Mouse (Mus musculus) megakaryocyte-erythroid progenitor cell, adult 5-6 weeks (primary cell): ENCODE measurements around the gene Pcif1. TPM values are rescaled to one million over a fixed set of nuclear protein-coding genes. Genes with fewer than 3 reads are reported as not detected.
"Not testable (repeated sequence)": the region's sequence is repeated elsewhere in the genome, so short reads cannot be mapped to it uniquely, and the experiment has no call there.

Source experiments
- ATAC-seq: replicated peaks from 2 replicates; pipeline ENCODE4 v1.8.0; 2016; ENCODE audit warnings: mild to moderate bottlenecking, inconsistent platforms; ENCODE audit not compliant: severe bottlenecking, poor library complexity, low FRiP score, low TSS enrichment
- total RNA-seq, 2 experiments: library from RNA; stranded (forward) in 1 of 2; stranded (reverse) in 1 of 2; fragments of 200-1000, 215-1000 nt in 1 of 2; fragments of >200 nt in 1 of 2; fragmentation: Nextera tagmentation in 1 of 2; gene quantifications; 2 replicates each; pipeline ENCODE4 v1.2.3; 2014 to 2017

Pcif1 gene
- total RNA-seq, 2 experiments from 2014 or later: 13.2 to 59.0 TPM

DNA sequence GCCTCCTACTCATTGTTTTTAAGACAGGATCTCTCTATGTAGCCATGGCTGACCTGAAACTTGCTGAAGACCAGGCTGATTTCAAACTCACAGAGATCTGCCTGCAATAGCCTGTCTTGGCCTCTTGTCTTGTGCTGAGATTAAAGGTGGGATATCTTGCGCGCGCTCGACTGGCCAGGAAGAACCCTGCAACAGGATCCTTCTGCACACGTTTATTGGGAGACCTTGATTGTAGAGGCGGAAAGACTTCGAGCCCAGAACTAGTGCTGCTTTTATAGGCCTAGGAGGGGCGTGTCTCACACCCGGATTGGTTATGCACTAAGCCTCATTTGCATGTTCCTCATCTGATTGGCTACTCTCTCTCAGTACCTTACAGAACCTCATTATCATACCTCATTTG is 15.7 kb upstream of the Pcif1 start:
- ATAC-seq: not testable (repeated sequence)

DNA sequence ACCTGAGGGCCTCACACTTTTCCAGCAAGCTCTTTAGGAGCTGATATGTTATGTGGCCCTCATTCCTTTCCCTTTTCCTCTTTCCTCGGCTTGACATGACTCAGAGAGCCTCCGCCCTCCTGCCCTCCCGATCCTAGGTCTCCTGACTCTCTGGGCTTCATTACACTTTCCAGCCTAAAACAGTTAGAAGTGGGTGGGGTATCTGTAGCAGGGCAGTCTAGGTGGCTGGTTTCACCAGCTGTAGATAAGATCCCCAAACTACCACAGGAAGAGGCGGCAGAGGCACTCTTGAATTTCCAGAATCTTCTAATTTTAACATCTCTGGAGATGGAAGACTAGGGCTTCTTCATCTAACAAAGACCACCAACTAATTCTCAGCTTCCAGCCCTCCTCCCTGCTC is 14.5 kb upstream of the Pcif1 start:
- peak; percentile 64 for ATAC-seq

DNA sequence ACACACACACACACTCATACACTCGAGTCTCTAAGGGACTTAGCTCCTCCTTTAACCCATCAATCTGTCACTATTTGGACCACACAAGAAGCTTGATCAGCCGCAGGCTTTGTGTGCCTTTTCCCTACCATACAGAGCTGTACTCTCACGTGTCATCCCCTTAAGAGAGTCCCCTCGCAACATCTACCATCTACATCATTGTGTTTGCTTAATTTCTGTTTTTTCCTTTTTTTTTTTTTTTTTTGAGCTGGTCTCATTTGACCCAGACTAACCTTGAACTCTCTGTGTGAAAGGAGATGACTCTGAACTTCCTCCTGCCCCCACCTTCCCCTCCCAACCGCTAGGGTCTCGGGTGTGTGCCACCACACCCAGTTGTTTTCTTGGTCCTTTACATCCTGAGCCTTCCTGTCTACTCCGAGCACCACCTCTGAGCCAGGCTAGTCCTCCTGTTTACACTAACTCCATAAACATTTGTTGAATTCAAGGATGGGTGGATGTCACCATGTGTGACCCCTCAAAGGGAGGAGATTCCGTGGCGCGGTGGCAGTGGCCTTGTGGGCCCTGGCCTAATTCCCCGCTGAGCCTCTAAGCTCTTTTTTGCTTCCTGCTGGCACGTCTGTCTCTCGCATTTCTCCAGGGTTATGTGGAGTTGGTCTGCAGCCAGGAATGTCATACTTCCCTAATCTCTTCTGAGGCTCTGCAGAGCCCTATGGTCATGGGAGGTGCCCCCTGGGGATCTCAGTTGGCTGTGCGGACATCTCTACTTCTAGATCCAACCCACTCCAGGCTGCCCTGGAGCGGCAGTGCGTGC is 12.2 kb upstream of the Pcif1 start:
- ATAC-seq: 0 out of 2 replicates have a peak, but pooled peaks have one; percentile 25

DNA sequence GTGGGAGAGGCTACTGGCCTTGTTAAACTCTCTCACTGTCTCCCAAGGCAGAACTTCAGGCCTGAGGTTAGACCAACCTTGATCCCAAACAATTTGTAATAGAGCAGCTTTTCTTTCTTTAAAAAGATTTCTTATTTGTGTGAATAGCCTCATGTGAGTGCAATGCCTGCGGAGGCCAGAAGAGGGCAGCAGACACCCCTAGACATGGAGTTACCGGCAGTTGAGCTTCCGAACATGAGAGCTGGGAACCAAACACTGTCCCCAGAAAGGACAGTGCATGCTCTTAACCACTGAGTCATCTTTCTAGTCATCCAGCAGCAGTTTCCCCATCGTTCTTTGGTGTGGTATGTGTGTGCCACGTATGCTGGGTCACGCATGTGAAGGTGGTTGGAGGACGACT is 11.5 kb upstream of the Pcif1 start:
- ATAC-seq: no peak

DNA sequence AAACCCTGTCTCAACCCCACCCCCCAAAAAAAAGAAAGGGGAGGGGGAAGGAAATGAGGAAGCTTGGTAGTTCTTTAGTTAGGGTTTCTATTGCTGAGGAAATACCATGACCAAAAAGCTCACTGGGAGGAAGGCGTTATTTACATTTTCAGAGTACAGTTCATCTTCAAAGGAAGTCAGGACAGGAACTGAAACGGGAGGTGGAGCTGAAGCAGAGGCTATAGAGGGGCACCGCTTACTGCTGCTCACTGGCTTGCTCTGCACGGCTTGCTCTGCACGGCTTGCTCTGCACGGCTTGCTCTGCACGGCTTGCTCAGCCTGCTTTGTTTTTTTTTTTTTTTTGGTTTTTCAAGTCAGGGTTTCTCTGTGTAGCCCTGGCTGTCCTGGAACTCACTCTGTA is 10.6 kb upstream of the Pcif1 start:
- no peak for ATAC-seq

DNA sequence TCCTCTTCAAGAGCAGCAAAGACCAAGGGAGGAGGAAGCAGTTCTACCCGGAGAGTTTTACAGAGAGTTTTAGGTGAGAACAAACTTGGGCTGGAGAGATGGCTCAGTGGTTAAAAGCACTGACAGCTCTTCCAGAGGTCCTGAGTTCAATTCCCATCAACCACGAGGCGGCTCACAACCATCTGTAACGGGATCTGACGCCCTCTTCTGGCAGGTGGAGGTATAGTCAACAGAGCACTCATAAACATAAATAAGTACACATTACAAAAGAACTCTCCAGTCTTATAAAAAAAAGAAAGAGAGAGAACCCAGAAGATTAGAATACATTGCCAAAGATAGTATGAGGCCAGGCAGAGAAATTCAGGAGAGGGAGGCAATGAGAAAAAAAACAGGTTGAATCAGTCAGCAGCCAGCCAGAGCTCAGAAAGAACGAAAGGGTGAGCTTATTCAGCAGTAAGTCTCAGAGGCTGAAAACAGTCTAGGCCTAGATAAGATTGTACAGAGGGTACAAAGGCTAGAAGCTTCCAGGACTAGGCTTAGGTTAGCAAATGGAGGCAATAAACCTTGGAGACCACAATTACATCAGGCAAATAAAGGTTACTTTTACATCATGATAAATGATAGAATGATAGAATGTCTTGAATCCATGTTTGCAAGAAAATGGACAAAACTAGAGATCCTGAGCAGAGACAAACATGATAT is 7.4 kb upstream of the Pcif1 start:
- ATAC-seq: no peak

DNA sequence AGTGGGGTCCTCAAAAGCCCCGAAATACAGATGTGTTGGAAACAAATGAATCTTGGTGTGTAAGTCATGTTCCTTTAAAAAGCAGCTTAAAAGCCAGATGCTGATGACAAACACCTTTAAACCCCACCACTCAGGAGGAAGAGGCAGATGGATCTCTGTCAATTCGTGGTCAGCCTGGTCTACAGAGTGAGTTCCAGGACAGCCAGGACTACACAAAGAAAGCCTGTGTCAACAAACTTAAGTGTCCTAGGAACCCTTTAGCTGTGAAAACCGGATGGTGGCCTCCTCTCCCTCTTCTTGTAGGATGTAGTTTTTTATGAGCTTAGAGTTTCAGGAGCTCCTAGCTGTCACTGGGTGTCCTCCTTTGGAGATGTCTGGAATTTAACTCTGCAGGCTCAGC is 5.5 kb upstream of the Pcif1 start:
- ATAC-seq: no peak

DNA sequence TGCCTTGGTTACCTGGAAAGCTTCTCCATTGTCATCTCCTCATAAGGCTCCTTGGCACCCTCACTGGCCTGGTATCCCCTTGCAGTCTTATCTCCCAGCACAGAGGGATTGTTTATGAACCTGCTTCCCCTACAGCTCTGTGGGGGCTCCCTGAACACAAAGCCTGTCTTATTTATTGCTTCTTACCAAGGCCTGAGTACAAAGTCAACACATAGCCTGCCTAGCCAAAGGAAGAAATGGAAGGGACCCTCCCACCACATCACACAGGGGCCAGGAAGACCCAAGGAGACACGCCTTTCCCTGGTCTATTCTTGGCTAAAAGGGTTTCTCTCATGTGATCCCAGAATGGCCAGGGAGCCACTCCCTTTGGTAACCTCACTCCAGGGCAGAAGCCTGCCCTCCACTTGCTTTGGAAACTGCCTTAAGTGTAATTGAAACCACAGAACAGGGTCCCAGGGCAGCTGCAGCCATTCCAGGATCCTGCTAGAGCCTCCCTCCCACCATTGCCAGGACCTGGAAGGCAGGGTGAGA is 4.8 kb upstream of the Pcif1 start:
- no peak for ATAC-seq

DNA sequence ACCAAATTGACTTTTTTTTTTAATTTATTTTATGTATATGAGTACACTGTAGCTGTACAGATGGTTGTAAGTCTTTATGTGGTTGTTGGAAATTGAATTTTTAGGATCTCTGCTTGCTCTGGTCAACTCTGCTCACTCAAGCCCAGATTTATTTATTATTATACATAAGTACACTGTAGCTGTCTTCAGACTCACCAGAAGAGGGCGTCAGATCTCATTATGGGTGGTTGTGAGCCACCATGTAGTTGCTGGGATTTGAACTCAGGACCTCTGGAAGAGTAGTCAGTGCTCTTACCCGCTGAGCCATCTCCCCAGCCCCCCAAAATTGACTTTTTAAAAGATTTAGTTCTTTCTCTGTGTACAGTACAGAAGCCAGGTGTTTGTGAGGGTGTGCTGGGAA is 3.5 kb upstream of the Pcif1 start:
- not testable (repeated sequence) for ATAC-seq

DNA sequence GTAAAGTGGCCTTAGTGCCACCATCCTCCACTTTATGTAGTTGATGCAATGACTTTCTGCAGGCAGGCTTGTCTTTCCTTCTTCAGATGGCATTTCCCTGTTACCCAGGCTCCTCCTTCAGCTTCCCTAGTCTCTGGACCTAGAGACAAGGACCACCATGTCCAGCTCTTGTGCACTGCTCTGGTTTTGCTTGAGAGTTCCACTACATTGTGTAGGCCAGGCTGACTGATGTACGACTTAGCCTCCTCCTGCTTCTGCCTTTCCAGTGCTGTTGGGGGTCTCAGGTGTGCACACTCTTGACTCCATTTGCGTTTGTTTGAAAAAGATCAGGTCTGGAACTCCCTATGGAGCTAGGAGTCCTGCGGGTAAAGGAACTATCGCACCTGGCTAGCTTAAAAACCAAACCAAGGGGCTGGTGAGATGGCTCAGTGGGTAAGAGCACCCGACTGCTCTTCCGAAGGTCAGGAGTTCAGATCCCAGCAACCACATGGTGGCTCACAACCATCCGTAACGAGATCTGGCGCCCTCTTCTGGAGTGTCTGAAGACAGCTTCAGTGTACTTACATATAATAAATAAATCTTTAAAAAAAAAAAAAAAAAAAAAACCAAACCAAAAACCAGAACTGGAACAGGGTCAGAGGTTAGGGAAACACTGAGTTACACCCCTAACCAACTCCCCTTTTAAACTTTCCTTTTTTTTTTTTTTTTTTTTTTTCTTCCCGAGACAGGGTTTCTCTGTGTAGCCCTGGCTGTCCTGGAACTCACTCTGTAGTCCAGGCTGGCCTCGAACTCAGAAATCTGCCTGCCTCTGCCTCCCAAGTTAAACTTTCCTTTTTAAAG is 1.5 kb upstream of the Pcif1 start:
- not testable (repeated sequence) for ATAC-seq

DNA sequence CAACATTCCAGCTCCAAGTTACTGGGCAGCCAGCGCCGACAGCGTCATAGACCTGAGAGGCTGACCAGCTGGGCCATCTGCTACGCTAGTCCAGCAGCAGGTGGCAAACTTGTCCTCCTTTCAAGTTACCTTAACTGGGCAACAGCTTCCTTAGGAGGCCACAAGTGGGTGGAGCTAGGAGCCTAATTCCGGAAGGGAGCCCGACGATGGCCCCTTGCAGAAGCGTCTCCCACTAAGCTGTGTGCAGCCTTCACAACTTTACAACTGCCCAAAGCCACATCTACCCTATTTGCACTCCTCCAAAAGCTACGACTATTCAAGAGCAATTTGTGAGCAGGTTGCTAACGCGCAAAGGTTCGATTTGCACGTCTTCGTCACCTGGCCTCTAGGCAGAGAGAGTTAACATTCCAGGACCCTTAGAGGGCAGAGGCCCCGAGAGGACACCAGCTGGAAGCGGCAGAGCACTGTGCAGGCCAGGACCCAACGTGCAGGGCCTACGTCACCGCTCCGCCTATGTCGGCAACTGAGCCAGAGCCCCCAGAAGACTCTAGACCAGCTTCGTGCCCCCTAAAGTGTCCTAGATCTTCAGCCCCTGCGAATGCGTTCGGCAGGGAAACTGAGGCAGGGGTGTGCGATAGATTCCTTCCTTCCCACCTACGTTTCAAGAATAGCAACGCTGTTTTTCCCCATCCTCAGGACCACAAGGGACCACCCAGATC is 436 bp upstream of the Pcif1 start:
- ATAC-seq: peak; percentile 54

DNA sequence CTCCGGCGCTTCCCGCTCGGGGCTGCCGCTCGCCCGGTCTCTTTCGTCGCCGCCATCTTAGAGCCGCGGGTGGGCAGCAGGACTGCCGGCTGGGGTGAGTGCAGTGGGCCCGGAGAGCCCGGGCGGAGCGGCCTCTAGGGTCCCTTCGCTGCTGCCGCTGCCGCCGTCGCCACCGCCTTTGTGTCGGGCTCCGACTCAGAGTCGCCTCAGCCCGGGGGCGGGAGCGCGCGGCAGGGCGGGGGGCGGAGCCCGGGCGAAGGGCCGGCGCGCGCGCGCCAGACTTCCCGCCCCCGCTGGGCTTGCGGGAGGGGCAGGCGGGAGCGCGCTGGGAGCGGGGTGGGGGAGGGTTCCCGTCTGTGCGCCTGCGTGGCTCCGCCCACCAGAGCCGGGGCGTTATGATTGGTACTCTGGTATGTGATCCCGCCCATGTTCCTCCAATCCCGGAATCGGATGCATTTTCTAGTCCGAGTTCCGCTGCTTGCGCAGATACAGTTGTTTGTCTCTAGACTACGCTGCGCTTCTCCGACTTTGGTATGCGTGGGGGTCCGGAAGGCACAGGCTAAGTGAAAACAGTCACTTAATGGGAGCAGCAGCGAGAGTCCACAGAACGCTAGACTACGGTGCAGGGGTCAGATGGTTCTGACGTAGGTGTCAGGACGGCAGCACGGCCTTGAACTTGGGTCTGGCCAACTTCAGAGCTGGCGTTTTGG is 619 bp downstream of the Pcif1 start:
- ATAC-seq: peak; percentile 80

DNA sequence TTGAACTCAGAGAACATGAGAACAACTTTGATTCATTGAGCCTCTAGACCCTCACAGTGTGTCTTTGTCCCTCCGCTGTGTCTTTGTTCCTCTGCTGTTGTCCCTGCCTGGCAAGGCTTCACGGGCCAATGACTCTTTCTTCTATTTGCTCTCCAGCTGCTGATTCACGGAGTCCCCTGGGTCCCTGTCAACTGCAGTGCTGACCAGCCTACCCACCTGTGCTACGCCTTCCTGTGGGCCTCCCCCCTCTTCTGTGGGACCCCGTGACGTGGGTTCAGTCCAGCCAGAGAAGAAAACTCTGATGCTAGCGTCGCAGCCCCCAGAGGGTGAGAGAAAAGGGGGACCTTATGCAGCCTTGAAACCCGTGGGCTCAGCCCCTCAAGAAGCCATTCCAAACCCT is 3.5 kb downstream of the Pcif1 start:
- ATAC-seq: no peak

DNA sequence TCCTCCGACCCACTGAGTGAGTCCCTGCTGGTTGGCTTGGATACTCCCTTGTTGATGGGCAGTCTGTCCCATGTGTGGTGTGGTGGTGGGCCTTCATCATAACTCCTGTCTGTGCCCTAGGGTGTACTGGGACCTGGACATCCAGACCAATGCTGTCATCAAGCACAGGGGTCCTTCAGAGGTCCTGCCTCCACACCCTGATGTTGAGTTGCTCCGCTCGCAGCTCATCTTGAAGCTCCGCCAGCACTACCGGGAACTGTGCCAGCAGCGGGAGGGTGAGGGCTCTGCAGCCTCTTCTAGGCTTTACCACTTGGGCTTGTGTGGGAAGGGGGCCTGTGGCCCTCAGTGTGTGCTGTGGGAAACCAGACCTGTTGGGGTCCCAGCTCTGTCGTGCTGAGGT is 6.7 kb downstream of the Pcif1 start:
- peak; percentile 27; the same call in 1 of the 2 replicates for ATAC-seq

DNA sequence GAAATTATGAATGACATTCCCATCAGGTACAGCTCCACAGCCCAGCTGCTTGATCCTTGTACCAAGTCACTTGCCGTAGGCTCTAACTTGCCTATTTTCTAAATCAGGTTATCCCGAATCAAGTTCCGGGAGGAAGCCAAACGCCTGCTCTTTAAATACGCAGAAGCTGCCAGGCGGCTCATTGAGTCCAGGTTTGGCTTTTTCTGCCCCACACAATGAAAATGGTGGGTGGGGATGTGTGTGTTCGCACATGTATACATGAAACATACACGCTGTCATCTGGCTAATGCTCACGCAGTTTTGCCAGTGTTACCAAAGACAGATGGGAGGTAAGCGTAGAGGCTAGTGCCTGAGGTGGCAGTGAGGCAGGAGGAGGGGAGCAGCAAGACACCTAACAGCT is 7.5 kb downstream of the Pcif1 start:
- ATAC-seq: no peak

DNA sequence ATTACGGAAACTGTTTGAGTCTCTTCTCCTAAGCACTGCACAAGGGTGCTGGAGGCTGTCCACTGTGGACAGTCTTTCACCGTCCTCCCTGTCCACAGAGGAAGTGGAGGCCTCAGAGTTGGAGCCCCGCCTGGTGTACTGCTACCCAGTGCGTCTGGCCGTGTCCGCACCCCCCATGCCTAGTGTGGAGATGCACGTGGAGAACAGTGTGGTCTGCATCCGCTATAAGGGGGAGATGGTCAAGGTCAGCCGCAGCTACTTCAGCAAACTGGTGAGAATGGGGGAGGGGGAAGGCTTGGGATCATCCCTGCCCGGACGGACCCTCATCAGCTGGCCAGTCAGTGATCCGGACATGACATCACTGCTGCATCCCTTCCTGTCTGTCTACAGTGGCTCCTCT is 9.9 kb downstream of the Pcif1 start:
- no peak for ATAC-seq

DNA sequence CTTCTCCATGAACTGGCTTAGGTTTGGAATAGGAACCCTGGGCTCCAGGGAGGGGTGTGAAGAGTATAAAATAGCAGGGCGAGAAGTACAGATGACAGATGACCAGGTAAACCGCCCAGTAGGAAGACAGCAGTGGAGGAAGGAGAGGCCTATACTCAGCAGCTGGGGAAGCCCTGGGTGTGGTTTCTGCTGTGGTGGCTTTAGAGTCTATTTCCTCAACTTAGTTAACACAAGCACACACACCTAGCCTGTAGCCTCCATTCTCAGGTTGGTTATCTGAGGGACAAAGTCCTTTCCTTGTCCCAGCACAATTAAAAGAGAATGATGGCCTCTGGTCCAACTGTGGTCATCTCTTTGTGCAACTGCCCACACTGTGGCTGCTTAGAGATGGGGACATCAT is 10.9 kb downstream of the Pcif1 start:
- ATAC-seq: no peak

DNA sequence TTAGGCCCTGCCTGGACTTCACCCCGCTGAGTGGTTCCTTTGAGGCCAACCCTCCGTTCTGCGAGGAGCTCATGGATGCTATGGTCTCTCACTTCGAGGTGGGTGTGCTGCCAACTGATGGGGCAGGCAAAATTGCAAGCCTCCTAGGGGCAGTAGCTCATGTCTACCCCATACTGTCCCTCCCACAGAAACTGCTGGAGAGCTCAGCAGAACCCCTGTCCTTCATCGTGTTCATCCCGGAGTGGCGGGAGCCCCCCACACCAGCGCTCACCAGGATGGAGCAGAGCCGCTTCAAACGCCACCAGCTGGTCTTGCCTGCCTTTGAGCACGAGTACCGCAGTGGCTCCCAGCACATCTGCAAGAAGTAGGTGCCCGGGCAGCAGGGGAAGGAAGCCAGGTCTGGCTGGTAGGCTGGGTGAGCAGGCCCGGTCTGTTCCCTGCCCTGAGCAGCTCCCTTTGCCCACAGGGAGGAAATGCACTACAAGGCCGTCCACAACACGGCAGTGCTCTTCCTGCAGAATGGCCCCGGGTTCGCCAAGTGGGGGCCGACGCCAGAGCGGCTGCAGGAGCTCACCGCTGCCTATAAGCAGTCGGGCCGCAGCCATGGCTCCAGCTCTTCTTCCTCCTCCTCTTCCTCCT is 11.4 kb downstream of the Pcif1 start:
- no peak for ATAC-seq
